In the genomic region with DNA sequence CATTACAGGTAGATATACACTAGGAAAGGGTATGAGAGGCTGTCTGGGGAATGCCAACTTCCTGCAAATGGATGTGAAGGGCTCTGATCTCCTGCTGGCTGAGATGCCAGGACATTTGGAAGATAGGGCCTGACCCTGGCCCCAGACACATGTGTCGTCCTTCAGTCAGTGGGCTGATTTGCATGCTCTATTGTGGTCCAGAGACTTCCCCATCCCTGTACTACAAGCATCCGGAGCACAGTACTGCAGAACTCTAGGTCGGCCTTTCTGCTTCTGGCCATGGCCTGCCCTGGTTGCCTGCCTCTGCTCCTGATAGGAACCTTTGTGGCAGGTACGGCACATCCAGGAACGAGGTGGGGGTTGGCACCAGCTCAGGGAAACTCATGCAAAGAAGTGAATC, we compare ENCODE assay signal across 31 mouse cellular contexts. TPM values are rescaled to one million over a fixed set of nuclear protein-coding genes. Genes with fewer than 3 reads are reported as not detected.
"Had no signal": no experiment of that assay in that cellular context is flagged by ENCODE, and none has a peak within 500 bp of the region (broad histone marks: within the 10 kb centered on the region; RNA-seq: fewer than 3 reads in every experiment).

No protein-coding gene starts in this region.

- H3K27ac ChIP-seq: intestine, embryonic 15.5 days; layer of hippocampus, adult 2 months; left cerebral cortex, adult 2 months; limb, embryonic 12.5 days; limb, embryonic 15.5 days; liver, embryonic 12.5 days; liver, embryonic 15.5 days; stomach, postnatal 0 days had no signal

- H3K27me3 ChIP-seq: intestine, embryonic 15.5 days had no signal

- H3K9ac ChIP-seq: intestine, embryonic 15.5 days; limb, embryonic 12.5 days; limb, embryonic 15.5 days; liver, embryonic 12.5 days; liver, embryonic 15.5 days had no signal

- H3K4me2 ChIP-seq: intestine, embryonic 15.5 days; limb, embryonic 12.5 days; limb, embryonic 15.5 days; liver, embryonic 12.5 days; liver, embryonic 15.5 days; midbrain, embryonic 11.5 days had no signal

- H3K36me3 ChIP-seq: intestine, embryonic 15.5 days; limb, embryonic 12.5 days; limb, embryonic 15.5 days; liver, embryonic 12.5 days; liver, embryonic 15.5 days had no signal

- H3K4me3 ChIP-seq: intestine, embryonic 15.5 days; layer of hippocampus, adult 2 months; left cerebral cortex, adult 2 months; limb, embryonic 12.5 days; limb, embryonic 15.5 days; liver, embryonic 12.5 days; liver, embryonic 15.5 days had no signal

- ATAC-seq: intestine, embryonic 15.5 days; liver, embryonic 12.5 days had no signal

- H3K9me3 ChIP-seq: intestine, embryonic 15.5 days; limb, embryonic 12.5 days; limb, embryonic 15.5 days; liver, embryonic 12.5 days; liver, embryonic 15.5 days had no signal

- DNase-seq: kidney, adult 11 months; kidney, adult 9 months; kidney, postnatal 25 days; layer of hippocampus, adult 9-11 months; layer of hippocampus, postnatal 36 days; left cerebral cortex, postnatal 4 days; lung, adult 2 months; lung, postnatal 14 days; lung, postnatal 4 days; midbrain, embryonic 14.5 days; right cerebral cortex, adult 18-20 months; right cerebral cortex, postnatal 14 days; right cerebral cortex, postnatal 4 days; thymus, adult 2 months; thymus, postnatal 14 days; thymus, postnatal 4 days had no signal

RNA-seq across cellular contexts. Expression of gene Vpreb3, which starts 5.2 kb away (rescaled TPM):
- total RNA-seq: layer of hippocampus, adult 2 months; layer of hippocampus, postnatal 36 days; left cerebral cortex, adult 2 months; left cerebral cortex, postnatal 10 days; left cerebral cortex, postnatal 4 days; megakaryocyte progenitor cell, adult 5-6 weeks; midbrain, postnatal 0 days had no signal
- polyA plus RNA-seq: midbrain, embryonic 14.5 days had no signal

RNA-seq across cellular contexts. Expression of gene Gm5134, which starts 6.2 kb away (rescaled TPM):
- total RNA-seq: layer of hippocampus, adult 2 months; left cerebral cortex, adult 2 months; left cerebral cortex, postnatal 4 days; midbrain, postnatal 0 days had no signal
- polyA plus RNA-seq: intestine, embryonic 15.5 days; kidney, embryonic 16.5 days; limb, embryonic 12.5 days; limb, embryonic 15.5 days; lung, embryonic 16.5 days; midbrain, embryonic 14.5 days; midbrain, postnatal 0 days; stomach, embryonic 14.5 days; stomach, postnatal 0 days had no signal

RNA-seq across cellular contexts. Expression of gene Gm867, which starts 7.6 kb away (rescaled TPM):
- total RNA-seq: megakaryocyte progenitor cell, adult 5-6 weeks had no signal
- polyA plus RNA-seq: stomach, embryonic 14.5 days had no signal
